Mouse (Mus musculus): ENCODE data around the gene Gbp3. TPM values are rescaled to one million over a fixed set of nuclear protein-coding genes. Genes with fewer than 3 reads are reported as not detected.
"Not testable (repeated sequence)": the region's sequence is repeated elsewhere in the genome, so short reads cannot be mapped to it uniquely, and the experiment has no call there.

Gbp3 gene
- polyA plus RNA-seq, 1 experiment from 2014 or later: 0.79 TPM

GRCm38 (mm10) chr3:142567490-142567889 is 7.7 kb downstream of the Gbp3 start:
- H3K36me3 ChIP-seq (ENCODE audit: control insufficient read depth, insufficient read depth, low read length); ATAC-seq (replicated peaks; ENCODE audit: insufficient number of reproducible peaks, low FRiP score, low TSS enrichment): not testable (repeated sequence)
- 54% methylated on average over 5 of the region's 5 CpGs for WGBS (ENCODE audit: insufficient replicate concordance)

GRCm38 (mm10) chr3:142570738-142571137 is 10.9 kb downstream of the Gbp3 start:
- H3K27ac ChIP-seq (ENCODE audit: low read depth, low read length): no peak overlapping the region
- no peaks in the 10 kb centered on the region for H3K4me1 ChIP-seq (ENCODE audit: control insufficient read depth, insufficient read depth, low read length)
- no peak overlapping the region for H3K9ac ChIP-seq (ENCODE audit: low read depth, low read length)
- H3K4me3 ChIP-seq (ENCODE audit: low read depth, low read length): no peak overlapping the region
- no peaks in the 10 kb centered on the region for H3K36me3 ChIP-seq (ENCODE audit: control insufficient read depth, insufficient read depth, low read length)
- no peak overlapping the region for H3K4me2 ChIP-seq
- no peaks in the 10 kb centered on the region for H3K9me3 ChIP-seq (replicated peaks; ENCODE audit: control insufficient read depth, low read length)
- 80% methylated on average over 4 of the region's 4 CpGs for WGBS (ENCODE audit: insufficient replicate concordance)
- H3K27me3 ChIP-seq (ENCODE audit: control insufficient read depth, insufficient read depth, low read length): no peaks in the 10 kb centered on the region
- no peak for ATAC-seq (replicated peaks; ENCODE audit: insufficient number of reproducible peaks, low FRiP score, low TSS enrichment)

More at GRCm38 (mm10) chr3:142567490-142567889, 7.7 kb downstream of the Gbp3 start:
- H3K9me3 ChIP-seq (replicated peaks; ENCODE audit: control insufficient read depth, low read length); H3K4me2 ChIP-seq; H3K27me3 ChIP-seq (ENCODE audit: control insufficient read depth, insufficient read depth, low read length); H3K9ac ChIP-seq (ENCODE audit: low read depth, low read length); H3K4me3 ChIP-seq (ENCODE audit: low read depth, low read length); H3K27ac ChIP-seq (ENCODE audit: low read depth, low read length); H3K4me1 ChIP-seq (ENCODE audit: control insufficient read depth, insufficient read depth, low read length): not testable (repeated sequence)

GRCm38 (mm10) chr3:142577108-142577507 is 17.3 kb downstream of the Gbp3 start:
- Histone ChIP-seq H3K36me3 (ENCODE audit: control insufficient read depth, insufficient read depth, low read length) (no peaks in the 10 kb centered on the region), H3K27me3 (ENCODE audit: control insufficient read depth, insufficient read depth, low read length) (no peaks in the 10 kb centered on the region), H3K4me2 (no peak overlapping the region), H3K27ac (ENCODE audit: low read depth, low read length) (no peak overlapping the region), H3K9ac (ENCODE audit: low read depth, low read length) (no peak overlapping the region), H3K4me3 (ENCODE audit: low read depth, low read length) (no peak overlapping the region), H3K9me3 (replicated peaks; ENCODE audit: control insufficient read depth, low read length) (no peaks in the 10 kb centered on the region), H3K4me1 (ENCODE audit: control insufficient read depth, insufficient read depth, low read length) (no peaks in the 10 kb centered on the region)
- ATAC-seq (replicated peaks; ENCODE audit: insufficient number of reproducible peaks, low FRiP score, low TSS enrichment): no peak
- WGBS (ENCODE audit: insufficient replicate concordance): 74% methylated on average over 3 of the region's 3 CpGs

GRCm38 (mm10) chr3:142578342-142578741 is 18.5 kb downstream of the Gbp3 start:
- Histone ChIP-seq H3K9me3 (replicated peaks; ENCODE audit: control insufficient read depth, low read length) (no peaks in the 10 kb centered on the region), H3K27ac (ENCODE audit: low read depth, low read length) (no peak overlapping the region), H3K4me2 (no peak overlapping the region), H3K4me1 (ENCODE audit: control insufficient read depth, insufficient read depth, low read length) (no peaks in the 10 kb centered on the region), H3K27me3 (ENCODE audit: control insufficient read depth, insufficient read depth, low read length) (no peaks in the 10 kb centered on the region), H3K9ac (ENCODE audit: low read depth, low read length) (no peak overlapping the region), H3K36me3 (ENCODE audit: control insufficient read depth, insufficient read depth, low read length) (no peaks in the 10 kb centered on the region), H3K4me3 (ENCODE audit: low read depth, low read length) (no peak overlapping the region)
- no peak for ATAC-seq (replicated peaks; ENCODE audit: insufficient number of reproducible peaks, low FRiP score, low TSS enrichment)
- WGBS (ENCODE audit: insufficient replicate concordance): 69% methylated on average over 4 of the region's 4 CpGs

GRCm38 (mm10) chr3:142583067-142583466 is 23.2 kb downstream of the Gbp3 start:
- no peaks in the 10 kb centered on the region for H3K4me1 ChIP-seq (ENCODE audit: control insufficient read depth, insufficient read depth, low read length)
- WGBS (ENCODE audit: insufficient replicate concordance): 84% methylated on average over 4 of the region's 4 CpGs
- no peak for ATAC-seq (replicated peaks; ENCODE audit: insufficient number of reproducible peaks, low FRiP score, low TSS enrichment)
- no peaks in the 10 kb centered on the region for H3K27me3 ChIP-seq (ENCODE audit: control insufficient read depth, insufficient read depth, low read length)
- no peak overlapping the region for H3K27ac ChIP-seq (ENCODE audit: low read depth, low read length)
- no peak overlapping the region for H3K9ac ChIP-seq (ENCODE audit: low read depth, low read length)
- no peak overlapping the region for H3K4me3 ChIP-seq (ENCODE audit: low read depth, low read length)
- no peaks in the 10 kb centered on the region for H3K36me3 ChIP-seq (ENCODE audit: control insufficient read depth, insufficient read depth, low read length)
- H3K4me2 ChIP-seq: no peak overlapping the region
- no peaks in the 10 kb centered on the region for H3K9me3 ChIP-seq (replicated peaks; ENCODE audit: control insufficient read depth, low read length)

GRCm38 (mm10) chr3:142587386-142587785 is 27.6 kb downstream of the Gbp3 start:
- H3K4me1 ChIP-seq (ENCODE audit: control insufficient read depth, insufficient read depth, low read length): no peaks in the 10 kb centered on the region
- H3K9ac ChIP-seq (ENCODE audit: low read depth, low read length): no peak overlapping the region
- H3K27ac ChIP-seq (ENCODE audit: low read depth, low read length): no peak overlapping the region
- no peaks in the 10 kb centered on the region for H3K9me3 ChIP-seq (replicated peaks; ENCODE audit: control insufficient read depth, low read length)
- no peak overlapping the region for H3K4me2 ChIP-seq
- ATAC-seq (replicated peaks; ENCODE audit: insufficient number of reproducible peaks, low FRiP score, low TSS enrichment): no peak
- no peak overlapping the region for H3K4me3 ChIP-seq (ENCODE audit: low read depth, low read length)
- H3K27me3 ChIP-seq (ENCODE audit: control insufficient read depth, insufficient read depth, low read length): no peaks in the 10 kb centered on the region
- H3K36me3 ChIP-seq (ENCODE audit: control insufficient read depth, insufficient read depth, low read length): no peaks in the 10 kb centered on the region

GRCm38 (mm10) chr3:142588888-142589287 is 29.1 kb downstream of the Gbp3 start:
- Histone ChIP-seq H3K27ac (ENCODE audit: low read depth, low read length) (no peak overlapping the region), H3K9me3 (replicated peaks; ENCODE audit: control insufficient read depth, low read length) (no peaks in the 10 kb centered on the region), H3K9ac (ENCODE audit: low read depth, low read length) (no peak overlapping the region), H3K4me2 (no peak overlapping the region), H3K27me3 (ENCODE audit: control insufficient read depth, insufficient read depth, low read length) (no peaks in the 10 kb centered on the region), H3K4me3 (ENCODE audit: low read depth, low read length) (no peak overlapping the region), H3K4me1 (ENCODE audit: control insufficient read depth, insufficient read depth, low read length) (no peaks in the 10 kb centered on the region), H3K36me3 (ENCODE audit: control insufficient read depth, insufficient read depth, low read length) (no peaks in the 10 kb centered on the region)
- ATAC-seq (replicated peaks; ENCODE audit: insufficient number of reproducible peaks, low FRiP score, low TSS enrichment): no peak
- 83% methylated on average over 2 of the region's 2 CpGs for WGBS (ENCODE audit: insufficient replicate concordance)

- Histone ChIP-seq H3K36me3 (ENCODE audit: control insufficient read depth, insufficient read depth, low read length) (no peaks in the 10 kb centered on the region), H3K4me3 (ENCODE audit: low read depth, low read length) (no peak overlapping the region), H3K27me3 (ENCODE audit: control insufficient read depth, insufficient read depth, low read length) (no peaks in the 10 kb centered on the region), H3K27ac (ENCODE audit: low read depth, low read length) (no peak overlapping the region), H3K4me1 (ENCODE audit: control insufficient read depth, insufficient read depth, low read length) (no peaks in the 10 kb centered on the region), H3K9ac (ENCODE audit: low read depth, low read length) (no peak overlapping the region), H3K4me2 (no peak overlapping the region), H3K9me3 (replicated peaks; ENCODE audit: control insufficient read depth, low read length) (no peaks in the 10 kb centered on the region)
- WGBS (ENCODE audit: insufficient replicate concordance): 76% methylated on average over 4 of the region's 4 CpGs
- ATAC-seq (replicated peaks; ENCODE audit: insufficient number of reproducible peaks, low FRiP score, low TSS enrichment): no peak
Observed at GRCm38 (mm10) chr3:142590431-142591067, 30.7 kb downstream of the Gbp3 start.

- Histone ChIP-seq H3K4me3 (ENCODE audit: low read depth, low read length) (no peak within 1 kb of the TSS), H3K4me2 (no peak within 1 kb of the TSS), H3K9ac (ENCODE audit: low read depth, low read length) (no peak within 1 kb of the TSS), H3K27ac (ENCODE audit: low read depth, low read length) (no peak within 1 kb of the TSS), H3K4me1 (ENCODE audit: control insufficient read depth, insufficient read depth, low read length) (no peaks in the 10 kb centered on the region), H3K27me3 (ENCODE audit: control insufficient read depth, insufficient read depth, low read length) (no peaks in the 10 kb centered on the region), H3K36me3 (ENCODE audit: control insufficient read depth, insufficient read depth, low read length) (no peaks in the 10 kb centered on the region), H3K9me3 (replicated peaks; ENCODE audit: control insufficient read depth, low read length) (no peaks in the 10 kb centered on the region)
- 71% methylated on average over 1 of the region's 1 CpGs for WGBS (ENCODE audit: insufficient replicate concordance)
- no peak for ATAC-seq (replicated peaks; ENCODE audit: insufficient number of reproducible peaks, low FRiP score, low TSS enrichment)
Observed at GRCm38 (mm10) chr3:142594547-142594946, 34.7 kb downstream of the Gbp3 start, which contains the start of gene Gbp2b. Gene Gbp2b, plus strand, starts transcription at chr3:142594847.

Data from heart, embryonic 11.5 days (tissue).